Mouse (Mus musculus): ENCODE results near the gene Bcl2l2. TPM values are rescaled to one million over a fixed set of nuclear protein-coding genes. Genes with fewer than 3 reads are reported as not detected.

Gene Bcl2l2
- polyA plus RNA-seq, 1 experiment from 2014 or later: 4.3 TPM

DNA sequence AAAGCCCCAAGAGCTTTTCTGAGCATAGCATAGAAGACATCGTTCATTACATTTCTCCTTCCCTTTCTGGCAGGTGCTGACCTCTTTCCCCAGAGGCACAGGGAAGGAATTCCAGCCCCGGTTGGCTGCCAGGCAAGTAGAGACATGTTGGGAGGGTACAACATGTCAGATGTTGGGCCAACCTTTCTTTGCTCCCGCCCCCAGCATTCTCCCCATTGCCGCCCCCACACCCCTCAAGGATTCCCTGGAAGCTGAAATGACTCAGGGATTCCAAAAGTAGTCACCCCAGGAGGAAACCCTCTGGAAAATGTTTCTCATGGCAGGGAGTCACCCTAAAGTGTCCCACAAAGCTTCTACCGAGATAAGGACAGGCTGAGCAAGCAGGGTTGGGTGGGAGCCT lies 46.6 kb downstream of the Bcl2l2 start:
- Histone ChIP-seq H3K9ac (ENCODE audit: low read length) (no peak overlapping the region), H3K4me3 (ENCODE audit: control insufficient read depth in 1 of 2, insufficient read depth in 1 of 2, low read depth in 1 of 2, low read length in 2 of 2) (no peak overlapping the region), H3K4me2 (ENCODE audit: low read length) (no peak overlapping the region), H3K9me3 (ENCODE audit: control insufficient read depth, low read length) (no peaks in the 10 kb centered on the region), H3K27me3 (ENCODE audit: control insufficient read depth, insufficient read depth, low read length) (peaks cover 7% of the 10 kb centered on the region), H3K4me1 (ENCODE audit: control insufficient read depth in 2 of 2, insufficient read depth in 2 of 2, low read length in 2 of 2) (peaks cover 21 to 32% of the 10 kb centered on the region in 2 experiments), H3K27ac (replicated peaks in 1 of 2; ENCODE audit: control insufficient read depth in 1 of 2, insufficient read depth in 1 of 2, low read depth in 2 of 2, low read length in 2 of 2) (no peak overlapping the region), H3K36me3 (ENCODE audit: control insufficient read depth, insufficient read depth, low read length) (no peaks in the 10 kb centered on the region)
- 53% methylated on average over 5 of the region's 5 CpGs for WGBS
- no peak for ATAC-seq (ENCODE audit: insufficient number of reproducible peaks, insufficient read depth, low FRiP score, low read depth)

GRCm38 (mm10) chr14:54930431-54930830 lies 47.3 kb downstream of the Bcl2l2 start:
- no peaks in the 10 kb centered on the region for H3K9me3 ChIP-seq (ENCODE audit: control insufficient read depth, low read length)
- H3K27ac ChIP-seq (replicated peaks in 1 of 2; ENCODE audit: control insufficient read depth in 1 of 2, insufficient read depth in 1 of 2, low read depth in 2 of 2, low read length in 2 of 2): no peak overlapping the region
- no peak overlapping the region for H3K4me2 ChIP-seq (ENCODE audit: low read length)
- no peak overlapping the region for H3K9ac ChIP-seq (ENCODE audit: low read length)
- no peak for ATAC-seq (ENCODE audit: insufficient number of reproducible peaks, insufficient read depth, low FRiP score, low read depth)
- H3K36me3 ChIP-seq (ENCODE audit: control insufficient read depth, insufficient read depth, low read length): no peaks in the 10 kb centered on the region
- no peak overlapping the region for H3K4me3 ChIP-seq (ENCODE audit: control insufficient read depth in 1 of 2, insufficient read depth in 1 of 2, low read depth in 1 of 2, low read length in 2 of 2)
- H3K27me3 ChIP-seq (ENCODE audit: control insufficient read depth, insufficient read depth, low read length): peaks cover 7% of the 10 kb centered on the region
- 38% methylated on average over 2 of the region's 2 CpGs for WGBS
- H3K4me1 ChIP-seq (ENCODE audit: control insufficient read depth in 2 of 2, insufficient read depth in 2 of 2, low read length in 2 of 2): peaks cover 14 to 26% of the 10 kb centered on the region in 2 experiments

DNA sequence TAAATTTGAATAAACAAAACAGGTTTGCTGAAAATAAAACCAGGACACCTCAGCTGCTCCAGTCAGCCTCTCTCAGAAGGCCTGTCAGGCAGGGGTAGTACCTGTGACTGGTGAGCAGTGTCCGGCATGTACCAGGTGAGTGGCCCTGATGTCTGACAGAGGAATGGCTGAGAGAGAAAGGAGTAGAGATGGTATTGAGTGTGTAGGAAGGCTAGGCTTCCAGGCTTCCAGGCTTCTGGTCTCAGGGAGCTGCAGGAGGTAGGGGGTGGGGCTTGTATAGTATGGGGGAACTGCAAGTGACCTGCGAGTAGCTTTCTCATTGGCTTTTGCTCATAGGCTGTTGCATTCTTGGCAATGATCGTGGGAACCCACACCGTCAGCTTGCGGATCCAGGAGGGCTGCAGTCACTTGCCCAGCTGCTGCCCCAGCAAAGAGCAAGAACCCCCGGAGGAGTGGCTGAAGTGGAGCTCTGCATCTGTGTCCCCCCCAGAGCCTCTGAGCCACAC lies 49.5 kb downstream of the Bcl2l2 start, which contains the start of gene Il25:
Gene Il25 (plus strand): TSS at position 51 of the 506 bp plus-strand sequence.
- Histone ChIP-seq H3K4me3 (ENCODE audit: control insufficient read depth in 1 of 2, insufficient read depth in 1 of 2, low read depth in 1 of 2, low read length in 2 of 2) (no peak within 1 kb of the TSS), H3K27ac (replicated peaks in 1 of 2; ENCODE audit: control insufficient read depth in 1 of 2, insufficient read depth in 1 of 2, low read depth in 2 of 2, low read length in 2 of 2) (no peak within 1 kb of the TSS), H3K9me3 (ENCODE audit: control insufficient read depth, low read length) (no peaks in the 10 kb centered on the region), H3K36me3 (ENCODE audit: control insufficient read depth, insufficient read depth, low read length) (no peaks in the 10 kb centered on the region), H3K27me3 (ENCODE audit: control insufficient read depth, insufficient read depth, low read length) (0 out of 2 replicates have a peak, but pooled peaks cover 2% of the 10 kb centered on the region), H3K4me2 (ENCODE audit: low read length) (no peak within 1 kb of the TSS), H3K4me1 (ENCODE audit: control insufficient read depth in 2 of 2, insufficient read depth in 2 of 2, low read length in 2 of 2) (peaks cover 12 to 22% of the 10 kb centered on the region in 2 experiments), H3K9ac (ENCODE audit: low read length) (no peak within 1 kb of the TSS)
- no peak for ATAC-seq (ENCODE audit: insufficient number of reproducible peaks, insufficient read depth, low FRiP score, low read depth)
- 28% methylated on average over 6 of the region's 6 CpGs for WGBS

GRCm38 (mm10) chr14:54935904-54936830 lies 53.0 kb downstream of the Bcl2l2 start, which contains the start of gene Cmtm5:
Gene Cmtm5 (plus strand): TSS chr14:54936261.
- H3K9ac ChIP-seq (ENCODE audit: low read length): peak within 1 kb of the TSS; percentile 41; the same call in 1 of the 2 replicates
- peaks cover 17% of the 10 kb centered on the region for H3K36me3 ChIP-seq (ENCODE audit: control insufficient read depth, insufficient read depth, low read length)
- ATAC-seq (ENCODE audit: insufficient number of reproducible peaks, insufficient read depth, low FRiP score, low read depth): no peak
- H3K27ac ChIP-seq (replicated peaks in 1 of 2; ENCODE audit: control insufficient read depth in 1 of 2, insufficient read depth in 1 of 2, low read depth in 2 of 2, low read length in 2 of 2): peak within 1 kb of the TSS in 1 of 2 experiments; percentile 5; a peak in 1 of 4 replicates
- no peaks in the 10 kb centered on the region for H3K27me3 ChIP-seq (ENCODE audit: control insufficient read depth, insufficient read depth, low read length)
- no peak within 1 kb of the TSS for H3K4me3 ChIP-seq (ENCODE audit: control insufficient read depth in 1 of 2, insufficient read depth in 1 of 2, low read depth in 1 of 2, low read length in 2 of 2)
- no peaks in the 10 kb centered on the region for H3K9me3 ChIP-seq (ENCODE audit: control insufficient read depth, low read length)
- WGBS: 16% methylated on average over 8 of the region's 8 CpGs
- no peak within 1 kb of the TSS for H3K4me2 ChIP-seq (ENCODE audit: low read length)
- peaks cover 10 to 13% of the 10 kb centered on the region in 2 experiments; a peak in 3 of 4 replicates for H3K4me1 ChIP-seq (ENCODE audit: control insufficient read depth in 2 of 2, insufficient read depth in 2 of 2, low read length in 2 of 2)

- Histone ChIP-seq H3K4me3 (ENCODE audit: control insufficient read depth in 1 of 2, insufficient read depth in 1 of 2, low read depth in 1 of 2, low read length in 2 of 2) (no peak overlapping the region), H3K9me3 (ENCODE audit: control insufficient read depth, low read length) (no peaks in the 10 kb centered on the region), H3K36me3 (ENCODE audit: control insufficient read depth, insufficient read depth, low read length) (peaks cover 23% of the 10 kb centered on the region), H3K27me3 (ENCODE audit: control insufficient read depth, insufficient read depth, low read length) (no peaks in the 10 kb centered on the region), H3K9ac (ENCODE audit: low read length) (peak overlapping the region; percentile 41; the same call in 1 of the 2 replicates), H3K4me1 (ENCODE audit: control insufficient read depth in 2 of 2, insufficient read depth in 2 of 2, low read length in 2 of 2) (peaks cover 10 to 13% of the 10 kb centered on the region in 2 experiments; a peak in 3 of 4 replicates), H3K4me2 (ENCODE audit: low read length) (no peak overlapping the region), H3K27ac (replicated peaks in 1 of 2; ENCODE audit: control insufficient read depth in 1 of 2, insufficient read depth in 1 of 2, low read depth in 2 of 2, low read length in 2 of 2) (no peak overlapping the region; a peak in 1 of 4 replicates)
- 24% methylated on average over 6 of the region's 6 CpGs for WGBS
- ATAC-seq (ENCODE audit: insufficient number of reproducible peaks, insufficient read depth, low FRiP score, low read depth): no peak
Measured at GRCm38 (mm10) chr14:54936831-54937160, 53.6 kb downstream of the Bcl2l2 start.

GRCm38 (mm10) chr14:54937361-54938182 lies 54.4 kb downstream of the Bcl2l2 start:
- WGBS: 55% methylated on average over 16 of the region's 16 CpGs
- Histone ChIP-seq H3K4me3 (ENCODE audit: control insufficient read depth in 1 of 2, insufficient read depth in 1 of 2, low read depth in 1 of 2, low read length in 2 of 2) (no peak overlapping the region), H3K27ac (replicated peaks in 1 of 2; ENCODE audit: control insufficient read depth in 1 of 2, insufficient read depth in 1 of 2, low read depth in 2 of 2, low read length in 2 of 2) (0 out of 4 replicates have a peak overlapping the region, but pooled peaks of 1 of the 2 experiments have one; percentile 21), H3K9ac (ENCODE audit: low read length) (no peak overlapping the region), H3K4me1 (ENCODE audit: control insufficient read depth in 2 of 2, insufficient read depth in 2 of 2, low read length in 2 of 2) (peaks cover 10 to 13% of the 10 kb centered on the region in 2 experiments; a peak in 3 of 4 replicates), H3K36me3 (ENCODE audit: control insufficient read depth, insufficient read depth, low read length) (peaks cover 31% of the 10 kb centered on the region), H3K9me3 (ENCODE audit: control insufficient read depth, low read length) (no peaks in the 10 kb centered on the region), H3K27me3 (ENCODE audit: control insufficient read depth, insufficient read depth, low read length) (no peaks in the 10 kb centered on the region), H3K4me2 (ENCODE audit: low read length) (no peak overlapping the region)
- ATAC-seq (ENCODE audit: insufficient number of reproducible peaks, insufficient read depth, low FRiP score, low read depth): no peak
